Mouse (Mus musculus) embryonic fibroblast, embryonic 13.5 days (primary cell): ENCODE data around the gene Ppp2r5e.

Source experiments
- CTCF ChIP-seq: IDR thresholded peaks from 2 replicates; pipeline ENCODE4 v1.5.1; 2011; ENCODE audit warnings: mild to moderate bottlenecking, control low read depth, low read length, moderate library complexity, borderline replicate concordance; ENCODE audit not compliant: insufficient read depth
- POLR2A ChIP-seq: IDR thresholded peaks from 2 replicates; pipeline ENCODE4 v1.6.1; 2011; ENCODE audit warnings: low read depth, mild to moderate bottlenecking, control low read depth, low read length, moderate library complexity

DNA sequence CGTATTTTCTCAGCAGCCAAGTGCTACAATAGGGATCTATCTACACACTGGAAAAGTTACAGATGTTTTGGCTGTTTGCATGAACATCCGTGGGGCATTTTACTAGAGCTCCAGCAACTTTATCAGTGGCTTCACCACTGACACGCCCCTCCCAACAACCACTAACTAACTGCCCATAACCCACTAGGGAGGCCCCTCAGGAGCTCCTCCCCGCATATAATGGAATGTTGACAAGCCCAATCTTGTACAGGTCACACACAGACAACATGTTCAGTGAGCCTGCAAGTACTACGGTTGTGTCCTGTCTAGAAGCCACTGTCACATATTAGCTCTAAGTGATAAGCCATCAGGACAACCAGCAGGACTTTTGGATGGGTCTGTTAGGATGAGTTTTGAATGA, 18.8 kb downstream of the Ppp2r5e start:
- TF ChIP-seq CTCF (no peak), POLR2A (no peak)
